Mouse (Mus musculus): Measurements from ENCODE around the gene Krtap5-5. TPM values are rescaled to one million over a fixed set of nuclear protein-coding genes. Genes with fewer than 3 reads are reported as not detected.

Krtap5-5 gene
- not detected in 4 replicates for total RNA-seq (2023; ENCODE audit: inconsistent age)

GRCm38 (mm10) chr7:142229871-142230270 lies at the start of gene Krtap5-5:
Gene Krtap5-5, minus strand, starts transcription at chr7:142229971.

GRCm38 (mm10) chr7:142274263-142274662 lies 44.5 kb upstream of the Krtap5-5 start, which contains the start of gene Gm4559:
Gene Gm4559, minus strand, starts transcription at chr7:142274363.

GRCm38 (mm10) chr7:142258254-142258653 lies 28.5 kb upstream of the Krtap5-5 start, which contains the start of gene Gm2431:
Gene Gm2431, minus strand, starts transcription at chr7:142258354.

DNA sequence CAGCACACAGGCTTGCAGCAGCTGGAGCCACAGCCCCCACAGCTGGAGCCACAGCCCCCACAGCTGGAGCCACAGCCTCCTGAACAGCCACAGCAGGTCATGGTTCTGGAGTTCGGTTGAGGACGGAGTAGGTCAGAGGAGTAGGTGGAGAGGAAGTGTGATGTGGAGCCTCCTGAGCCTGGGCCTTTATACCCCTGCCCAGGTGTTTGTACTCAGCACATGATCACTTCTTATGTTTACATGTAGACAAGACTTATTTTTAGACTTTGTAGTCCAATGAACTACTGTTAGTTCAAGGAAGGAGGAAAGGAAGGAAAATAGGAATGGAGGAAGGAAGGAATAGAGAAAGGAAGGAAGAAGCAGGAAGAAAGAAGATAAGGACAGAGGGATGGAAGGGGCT lies 11.2 kb upstream of the Krtap5-5 start, which contains the start of gene Gm40460:
Gm40460 (minus strand) TSS at position 101 of the 400 bp plus-strand sequence.

DNA sequence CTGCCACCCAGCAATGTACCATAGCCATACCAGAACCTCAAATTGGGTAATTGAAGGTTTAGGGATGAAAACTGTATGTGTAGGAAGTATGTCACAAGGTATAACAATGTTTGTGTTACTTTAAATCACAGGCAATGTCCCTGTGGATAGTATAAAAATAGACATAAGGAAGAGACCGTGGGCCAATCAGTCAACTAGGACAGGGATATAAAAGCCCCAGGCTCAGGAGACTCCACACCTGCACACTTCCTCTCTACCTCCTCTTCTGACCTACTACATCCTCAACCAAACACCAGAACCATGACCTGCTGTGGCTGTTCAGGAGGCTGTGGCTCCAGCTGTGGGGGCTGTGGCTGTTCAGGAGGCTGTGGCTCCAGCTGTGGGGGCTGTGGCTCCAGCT lies 18.2 kb downstream of the Krtap5-5 start, which contains the start of gene Gm7579:
Gm7579 (plus strand) TSS at position 301 of the 400 bp plus-strand sequence.

DNA sequence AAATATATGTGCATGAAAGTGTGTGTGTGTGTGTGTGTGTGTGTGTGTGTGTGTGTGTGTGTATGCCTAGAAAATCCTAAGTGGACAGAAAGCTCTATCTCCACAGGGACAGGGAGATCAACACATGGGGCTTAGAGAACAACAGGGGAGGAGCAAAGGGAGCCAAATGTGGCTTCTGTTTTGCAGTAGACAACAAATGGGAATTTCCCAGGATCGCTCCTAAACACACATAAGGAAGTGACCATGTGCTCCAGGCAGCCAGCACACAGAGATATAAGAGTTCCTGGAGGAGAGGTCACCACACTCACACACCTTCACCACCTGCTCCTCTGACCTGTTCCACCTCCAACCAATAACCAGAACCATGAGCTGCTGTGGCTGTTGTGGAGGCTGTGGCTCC lies 28.7 kb downstream of the Krtap5-5 start, which contains the start of gene Krtap5-3:
Krtap5-3 (plus strand) TSS at position 301 of the 400 bp plus-strand sequence.

DNA sequence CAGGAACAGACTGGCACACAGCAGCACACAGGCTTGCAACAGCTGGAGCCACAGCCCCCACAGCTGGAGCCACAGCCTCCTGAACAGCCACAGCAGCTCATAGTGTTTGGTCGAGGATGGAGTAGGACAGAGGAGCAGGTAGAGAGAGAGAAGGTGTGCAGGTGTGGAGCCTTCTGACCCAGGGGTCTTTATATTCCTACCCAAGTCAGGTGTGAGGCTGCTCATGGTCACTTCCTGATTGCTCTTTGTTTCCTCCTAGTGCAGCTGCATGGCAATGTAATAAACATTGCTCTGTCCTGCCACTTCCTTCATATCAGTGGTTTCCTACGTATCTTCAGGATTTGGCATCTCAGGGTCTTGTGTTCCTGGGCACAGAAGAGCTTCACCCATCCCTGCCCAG lies 39.5 kb downstream of the Krtap5-5 start, which contains the start of gene Gm10153:
Gm10153 (minus strand) TSS at position 101 of the 400 bp plus-strand sequence.

Other genes starting within 250 kb of the Krtap5-5 start
- 34.0 to 35.6 TPM (median 34.9 TPM) in 4 replicates for gene Mob2, start 168.9 kb downstream of the Krtap5-5 start, total RNA-seq (2023; ENCODE audit: inconsistent age)
- 2.3 to 4.8 TPM (median 3.5 TPM) in 4 replicates for gene Dusp8, start 134.1 kb downstream of the Krtap5-5 start, total RNA-seq (2023; ENCODE audit: inconsistent age)
- gene Gm45618, start 109.2 kb downstream of the Krtap5-5 start, total RNA-seq (2023; ENCODE audit: inconsistent age): not detected in 4 replicates
- not detected in 4 replicates for gene Gm39115, start 93.9 kb downstream of the Krtap5-5 start, total RNA-seq (2023; ENCODE audit: inconsistent age)
- not detected in 4 replicates for gene Gm45337, start 85.4 kb downstream of the Krtap5-5 start, total RNA-seq (2023; ENCODE audit: inconsistent age)
- not detected in 4 replicates for gene Gm29735, start 72.9 kb downstream of the Krtap5-5 start, total RNA-seq (2023; ENCODE audit: inconsistent age)
- not detected in 4 replicates for gene Gm4553, start 64.2 kb downstream of the Krtap5-5 start, total RNA-seq (2023; ENCODE audit: inconsistent age)
- gene Krtap5-2, start 54.0 kb downstream of the Krtap5-5 start, total RNA-seq (2023; ENCODE audit: inconsistent age): not detected in 4 replicates
- not detected in 4 replicates for gene Gm10153, start 39.6 kb downstream of the Krtap5-5 start, total RNA-seq (2023; ENCODE audit: inconsistent age)
- gene Krtap5-3, start 28.6 kb downstream of the Krtap5-5 start, total RNA-seq (2023; ENCODE audit: inconsistent age): not detected in 4 replicates
- not detected in 4 replicates for gene Gm7579, start 18.1 kb downstream of the Krtap5-5 start, total RNA-seq (2023; ENCODE audit: inconsistent age)
- not detected in 4 replicates for gene Gm40460, start 11.1 kb upstream of the Krtap5-5 start, total RNA-seq (2023; ENCODE audit: inconsistent age)
- not detected in 4 replicates for gene Gm2431, start 28.4 kb upstream of the Krtap5-5 start, total RNA-seq (2023; ENCODE audit: inconsistent age)
- gene Gm4559, start 44.4 kb upstream of the Krtap5-5 start, total RNA-seq (2023; ENCODE audit: inconsistent age): not detected in 4 replicates
- gene Krtap5-1, start 67.1 kb upstream of the Krtap5-5 start, total RNA-seq (2023; ENCODE audit: inconsistent age): not detected in 4 replicates
- gene Krtap5-4, start 73.6 kb upstream of the Krtap5-5 start, total RNA-seq (2023; ENCODE audit: inconsistent age): not detected in 4 replicates
- gene Ifitm10, start 143.8 kb upstream of the Krtap5-5 start, total RNA-seq (2023; ENCODE audit: inconsistent age): not detected in 4 replicates
- 1.1 TPM in 1 of 4 replicates, not detected in the others for gene Gm49369, start 152.7 kb upstream of the Krtap5-5 start, total RNA-seq (2023; ENCODE audit: inconsistent age)
- gene Ctsd, start 158.1 kb upstream of the Krtap5-5 start, total RNA-seq (2023; ENCODE audit: inconsistent age): 73.4 to 77.8 TPM (median 75.5 TPM) in 4 replicates
- not detected in 4 replicates for gene Syt8, start 204.9 kb upstream of the Krtap5-5 start, total RNA-seq (2023; ENCODE audit: inconsistent age)
- gene Tnni2, start 211.8 kb upstream of the Krtap5-5 start, total RNA-seq (2023; ENCODE audit: inconsistent age): 2.8 to 8.6 TPM (median 4.6 TPM) in 4 replicates
- gene Lsp1, start 230.8 kb upstream of the Krtap5-5 start, total RNA-seq (2023; ENCODE audit: inconsistent age): 819 to 878 TPM (median 864 TPM) in 4 replicates